Mouse (Mus musculus) embryonic facial prominence, embryonic 12.5 days (tissue): ENCODE data around the gene Hax1. TPM values are rescaled to one million over a fixed set of nuclear protein-coding genes. Genes with fewer than 3 reads are reported as not detected.
A peak's percentile ranks its signal among the peaks of the same experiment; 100 is the strongest.

Experiments used
- ATAC-seq: fragments of 200-750 bp; cut with Nextera tagmentation; 2 replicates; pipeline ENCODE4 v1.8.0; 2017; ENCODE audit not compliant: insufficient number of reproducible peaks, insufficient read depth, low FRiP score, low TSS enrichment
- H3K27ac ChIP-seq: fragments of 300-500 bp; sonication (generic); 2 replicates; pipeline ENCODE4 v1.5.1; 2016; ENCODE audit warnings: mild to moderate bottlenecking
- H3K27me3 ChIP-seq: fragments of 300-500 bp; sonication (generic); 2 replicates; pipeline ENCODE4 v1.6.1; 2016; ENCODE audit warnings: mild to moderate bottlenecking, moderate library complexity
- H3K36me3 ChIP-seq: fragments of 300-500 bp; sonication (generic); 2 replicates; pipeline ENCODE4 v1.6.1; 2016; ENCODE audit warnings: mild to moderate bottlenecking
- H3K4me1 ChIP-seq: fragments of 300-500 bp; sonication (generic); 2 replicates; pipeline ENCODE4 v1.6.1; 2016
- H3K4me2 ChIP-seq: fragments of 300-500 bp; sonication (generic); replicated peaks from 2 replicates; pipeline ENCODE4 v1.6.1; 2016; ENCODE audit warnings: mild to moderate bottlenecking, moderate library complexity
- H3K4me3 ChIP-seq: fragments of 300-500 bp; sonication (generic); 2 replicates; pipeline ENCODE4 v1.5.1; 2016; ENCODE audit warnings: mild to moderate bottlenecking
- H3K9ac ChIP-seq: fragments of 300-500 bp; sonication (generic); 2 replicates; pipeline ENCODE4 v1.6.1; 2016; ENCODE audit warnings: mild to moderate bottlenecking, moderate library complexity
- H3K9me3 ChIP-seq: fragments of 300-500 bp; sonication (generic); 2 replicates; pipeline ENCODE4 v1.6.1; 2016; ENCODE audit warnings: mild to moderate bottlenecking, moderate library complexity
- WGBS: fragments of 180-500 bp; shearing (Covaris S2); methylation state at CpG from one replicate; pipeline ENCODE4 v1.1.7; 2016; 5-methylcytosine and 5-hydroxymethylcytosine counted together
- microRNA-seq: library from miRNA; unstranded; fragments of <30 nt; microRNA quantifications from one replicate; pipeline ENCODE4, GENCODE M21; 2017
- polyA plus RNA-seq: library from polyadenylated mRNA; unstranded; fragments of >200 nt; fragmentation: Nextera tagmentation; extraction: Ambion mirVana; gene quantifications from 2 replicates; pipeline ENCODE4 v1.2.1, GENCODE M21; 2016

The Hax1 gene
- polyA plus RNA-seq, 1 experiment from 2014 or later: 172 TPM

- peak overlapping the region; percentile 77 for H3K4me2 ChIP-seq
- H3K36me3 ChIP-seq: peaks cover 31% of the 10 kb centered on the region
- peak overlapping the region; percentile 93 for H3K9ac ChIP-seq
- H3K27ac ChIP-seq: peak overlapping the region; percentile 95
- no peaks in the 10 kb centered on the region for H3K27me3 ChIP-seq
- no peak for ATAC-seq
- H3K4me3 ChIP-seq: peak overlapping the region; percentile 96
- H3K4me1 ChIP-seq: peaks cover 37% of the 10 kb centered on the region
- 58% methylated on average over 4 of the region's 4 CpGs for WGBS
- no peaks in the 10 kb centered on the region for H3K9me3 ChIP-seq
Observed at GRCm38 (mm10) chr3:89961436-89961835, 37.1 kb downstream of the Hax1 start.

- no peaks in the 10 kb centered on the region for H3K9me3 ChIP-seq
- 0% methylated on average over 26 of the region's 30 CpGs for WGBS
- peak overlapping the region; percentile 50 for H3K9ac ChIP-seq
- H3K27ac ChIP-seq: 0 out of 2 replicates have a peak overlapping the region, but pooled peaks have one; percentile 95
- no peaks in the 10 kb centered on the region for H3K27me3 ChIP-seq
- peak; percentile 90 for ATAC-seq
- H3K36me3 ChIP-seq: peaks cover 41% of the 10 kb centered on the region
- H3K4me3 ChIP-seq: peak overlapping the region; percentile 96
- peaks cover 37% of the 10 kb centered on the region for H3K4me1 ChIP-seq
- peak overlapping the region; percentile 77 for H3K4me2 ChIP-seq
Observed at GRCm38 (mm10) chr3:89960469-89960868, 38.1 kb downstream of the Hax1 start.

- H3K4me3 ChIP-seq: no peak overlapping the region
- H3K36me3 ChIP-seq: peaks cover 42% of the 10 kb centered on the region
- WGBS: 78% methylated on average over 4 of the region's 4 CpGs
- H3K4me2 ChIP-seq: no peak overlapping the region; the same call in 1 of the 2 replicates
- H3K9ac ChIP-seq: no peak overlapping the region
- H3K27ac ChIP-seq: no peak overlapping the region
- H3K27me3 ChIP-seq: no peaks in the 10 kb centered on the region
- no peaks in the 10 kb centered on the region for H3K9me3 ChIP-seq
- ATAC-seq: no peak
- peaks cover 30% of the 10 kb centered on the region for H3K4me1 ChIP-seq
Observed at GRCm38 (mm10) chr3:89959435-89959834, 39.1 kb downstream of the Hax1 start.

GRCm38 (mm10) chr3:89957880-89958279 lies 40.7 kb downstream of the Hax1 start:
- H3K4me2 ChIP-seq: no peak overlapping the region
- H3K27me3 ChIP-seq: no peaks in the 10 kb centered on the region
- no peaks in the 10 kb centered on the region for H3K9me3 ChIP-seq
- no peak overlapping the region for H3K9ac ChIP-seq
- H3K36me3 ChIP-seq: peaks cover 54% of the 10 kb centered on the region
- no peak overlapping the region for H3K4me3 ChIP-seq
- H3K27ac ChIP-seq: no peak overlapping the region
- 95% methylated on average over 9 of the region's 9 CpGs for WGBS
- ATAC-seq: no peak
- peaks cover 26% of the 10 kb centered on the region for H3K4me1 ChIP-seq

DNA sequence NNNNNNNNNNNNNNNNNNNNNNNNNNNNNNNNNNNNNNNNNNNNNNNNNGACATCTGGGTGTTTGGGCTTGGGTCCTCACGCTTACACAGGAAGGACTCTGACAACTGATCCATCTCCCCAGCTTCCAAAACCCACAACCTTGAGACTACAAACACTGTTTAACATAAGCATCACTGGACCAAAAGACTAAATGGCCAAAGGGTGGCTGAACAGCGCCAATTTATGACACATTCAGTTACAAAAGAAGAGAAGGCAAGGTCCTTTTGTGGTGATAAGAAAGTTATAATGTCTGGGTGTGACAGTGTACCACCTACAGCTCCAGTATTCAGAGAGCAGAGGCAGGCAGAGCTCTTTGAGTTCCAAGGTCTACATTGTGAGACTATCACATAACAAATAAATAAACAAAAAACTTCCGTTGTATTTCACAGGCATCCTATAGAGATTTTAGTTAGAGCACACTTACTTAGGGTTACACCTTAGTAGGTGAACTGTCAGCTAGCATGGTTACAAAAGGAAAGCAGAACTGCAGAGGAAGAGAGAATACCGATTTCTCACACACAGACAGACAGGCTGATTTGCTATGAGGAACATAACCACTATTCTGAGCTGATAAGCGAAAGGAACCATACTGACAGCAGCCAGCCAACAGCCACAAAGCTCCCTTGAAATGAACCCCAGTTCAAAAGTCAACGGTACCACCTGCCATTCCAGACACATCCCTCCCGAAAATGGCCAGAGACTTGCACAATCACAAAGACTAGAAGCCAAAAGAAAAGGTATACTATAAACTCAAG lies 42.2 kb downstream of the Hax1 start:
- Histone ChIP-seq H3K4me3 (no peak overlapping the region), H3K9me3 (no peaks in the 10 kb centered on the region), H3K36me3 (peaks cover 69% of the 10 kb centered on the region), H3K27ac (no peak overlapping the region), H3K4me2 (no peak overlapping the region), H3K27me3 (no peaks in the 10 kb centered on the region), H3K4me1 (peaks cover 17% of the 10 kb centered on the region), H3K9ac (no peak overlapping the region)
- ATAC-seq: no peak
- WGBS: 89% methylated on average over 7 of the region's 7 CpGs

DNA sequence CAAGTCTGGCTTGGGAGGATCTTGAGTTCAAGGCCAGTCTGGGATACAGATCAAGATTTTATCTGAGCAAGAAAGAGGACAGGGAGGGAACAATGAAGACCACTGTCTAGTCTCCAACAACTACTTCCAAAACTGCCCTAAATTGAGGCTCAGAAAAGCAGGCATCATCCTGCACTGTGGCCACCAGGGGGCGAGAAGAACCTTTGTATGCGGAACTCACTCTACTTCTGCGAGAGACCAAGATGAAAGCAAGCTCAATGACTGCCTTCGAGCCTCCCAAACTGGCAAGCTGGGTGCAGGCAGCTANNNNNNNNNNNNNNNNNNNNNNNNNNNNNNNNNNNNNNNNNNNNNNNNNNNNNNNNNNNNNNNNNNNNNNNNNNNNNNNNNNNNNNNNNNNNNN lies 45.2 kb downstream of the Hax1 start:
- no peak for ATAC-seq
- Histone ChIP-seq H3K4me3 (no peak overlapping the region), H3K27ac (no peak overlapping the region), H3K36me3 (peaks cover 92% of the 10 kb centered on the region), H3K27me3 (no peaks in the 10 kb centered on the region), H3K9ac (no peak overlapping the region), H3K4me1 (no peaks in the 10 kb centered on the region), H3K9me3 (no peaks in the 10 kb centered on the region), H3K4me2 (no peak overlapping the region)
- WGBS: 5% methylated on average over 4 of the region's 4 CpGs

DNA sequence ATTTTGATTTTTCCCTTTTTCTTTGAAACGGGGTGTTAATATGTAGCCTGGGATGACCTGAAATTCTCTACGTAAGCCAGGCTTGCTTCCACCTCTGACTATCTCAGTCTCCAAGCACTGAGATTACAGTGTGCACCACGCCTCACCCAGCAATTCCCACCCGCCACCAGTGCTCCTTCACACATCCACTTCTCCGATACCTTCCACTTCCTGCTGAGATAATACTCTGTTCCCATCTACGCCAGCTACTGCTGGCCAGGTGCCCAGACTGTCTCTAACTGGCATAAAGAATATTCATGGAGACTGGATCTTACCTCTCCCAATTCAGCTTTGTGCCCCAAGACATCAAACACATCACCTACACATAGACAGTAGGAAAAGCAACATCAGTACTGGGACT lies 49.9 kb downstream of the Hax1 start:
- no peak for ATAC-seq
- Histone ChIP-seq H3K9ac (no peak overlapping the region), H3K4me3 (no peak overlapping the region), H3K27me3 (no peaks in the 10 kb centered on the region), H3K4me2 (no peak overlapping the region), H3K4me1 (no peaks in the 10 kb centered on the region), H3K36me3 (peaks cover 94% of the 10 kb centered on the region), H3K9me3 (no peaks in the 10 kb centered on the region), H3K27ac (no peak overlapping the region)
- 91% methylated on average over 6 of the region's 6 CpGs for WGBS

GRCm38 (mm10) chr3:89948021-89948420 lies 50.6 kb downstream of the Hax1 start:
- ATAC-seq: no peak
- H3K4me2 ChIP-seq: no peak overlapping the region
- H3K4me3 ChIP-seq: no peak overlapping the region
- no peaks in the 10 kb centered on the region for H3K9me3 ChIP-seq
- no peak overlapping the region for H3K9ac ChIP-seq
- 87% methylated on average over 11 of the region's 11 CpGs for WGBS
- H3K27ac ChIP-seq: no peak overlapping the region
- no peaks in the 10 kb centered on the region for H3K27me3 ChIP-seq
- H3K36me3 ChIP-seq: peaks cover 97% of the 10 kb centered on the region
- H3K4me1 ChIP-seq: no peaks in the 10 kb centered on the region

Small RNAs within 50 kb of the gene (microRNA-seq; reads per million reads assigned to microRNA genes)
- 1.1 reads per million for gene Mir7669

Other genes starting within 250 kb of the Hax1 start
- 3.2 and 4.3 TPM in 2 replicates for gene Chrnb2, start 234.1 kb downstream of the Hax1 start, polyA plus RNA-seq
- gene Ube2q1, start 225.2 kb downstream of the Hax1 start, polyA plus RNA-seq: 17.5 and 18.0 TPM in 2 replicates
- 4.8 and 5.0 TPM in 2 replicates for gene She, start 167.4 kb downstream of the Hax1 start, polyA plus RNA-seq
- 0.60 and 0.79 TPM in 2 replicates for gene Il6ra, start 85.6 kb downstream of the Hax1 start, polyA plus RNA-seq
- 19.1 and 22.9 TPM in 2 replicates for gene Atp8b2, start 35.3 kb downstream of the Hax1 start, polyA plus RNA-seq
- gene 4933434E20Rik, start 52.9 kb upstream of the Hax1 start, polyA plus RNA-seq: 147 and 149 TPM in 2 replicates
- 203 and 230 TPM in 2 replicates for gene Ubap2l, start 53.8 kb upstream of the Hax1 start, polyA plus RNA-seq
- gene Tpm3, start 73.9 kb upstream of the Hax1 start, polyA plus RNA-seq: 517 TPM in 2 replicates
- gene Nup210l, start 105.4 kb upstream of the Hax1 start, polyA plus RNA-seq: 0.35 and 0.43 TPM in 2 replicates
- gene Rps27, start 214.9 kb upstream of the Hax1 start, polyA plus RNA-seq: 1,310 and 1,325 TPM in 2 replicates
- 27.7 and 30.6 TPM in 2 replicates for gene Rab13, start 214.9 kb upstream of the Hax1 start, polyA plus RNA-seq
- gene Jtb, start 232.8 kb upstream of the Hax1 start, polyA plus RNA-seq: 90.5 and 97.3 TPM in 2 replicates
- 8.5 and 9.7 TPM in 2 replicates for gene Creb3l4, start 244.7 kb upstream of the Hax1 start, polyA plus RNA-seq
- 63.3 and 63.5 TPM in 2 replicates for gene Slc39a1, start 249.4 kb upstream of the Hax1 start, polyA plus RNA-seq